Mouse (Mus musculus) gastrocnemius, postnatal 10 days (tissue): ENCODE measurements around the gene Mertk. TPM values are rescaled to one million over a fixed set of nuclear protein-coding genes. Genes with fewer than 3 reads are reported as not detected.

Experiments
- DNase-seq: peaks from one replicate; pipeline ENCODE4 v3.0.0; 2021; ENCODE audit warnings: mixed read lengths
- total RNA-seq, 2 experiments: library from RNA; stranded (reverse); gene quantifications; 2 replicates each; pipeline ENCODE4 v1.2.3; 2021

Mertk gene
- total RNA-seq, 2 experiments from 2014 or later = 4.5 TPM

GRCm38 (mm10) chr2:128768545-128769247 lies 69.9 kb downstream of the Mertk start:
- DNase-seq = no peak

- DNase-seq = no peak
These were observed 71.8 kb downstream of the Mertk start for GRCm38 (mm10) chr2:128770557-128770956.

- DNase-seq = no peak
These were observed 72.3 kb downstream of the Mertk start for GRCm38 (mm10) chr2:128771048-128771447.

GRCm38 (mm10) chr2:128771750-128772338 lies 73.1 kb downstream of the Mertk start:
- DNase-seq = no peak

GRCm38 (mm10) chr2:128782231-128782630 lies 83.5 kb downstream of the Mertk start:
- no peak for DNase-seq

- DNase-seq = no peak
These were observed 85.0 kb downstream of the Mertk start for GRCm38 (mm10) chr2:128783660-128784345.

GRCm38 (mm10) chr2:128784814-128785213 lies 86.1 kb downstream of the Mertk start:
- no peak for DNase-seq

- DNase-seq = no peak
These were observed 87.6 kb downstream of the Mertk start for GRCm38 (mm10) chr2:128786341-128786740.

GRCm38 (mm10) chr2:128786795-128787194 lies 88.0 kb downstream of the Mertk start:
- DNase-seq = no peak

GRCm38 (mm10) chr2:128787805-128788204 lies 89.0 kb downstream of the Mertk start:
- DNase-seq = no peak

GRCm38 (mm10) chr2:128790875-128791614 lies 92.3 kb downstream of the Mertk start:
- DNase-seq = no peak

- no peak for DNase-seq
These were observed 95.2 kb downstream of the Mertk start for GRCm38 (mm10) chr2:128793958-128794357.

GRCm38 (mm10) chr2:128796463-128796862 lies 97.7 kb downstream of the Mertk start:
- no peak for DNase-seq

- DNase-seq = no peak
These were observed 104.7 kb downstream of the Mertk start for GRCm38 (mm10) chr2:128803441-128803840.

GRCm38 (mm10) chr2:128805341-128805740 lies 106.6 kb downstream of the Mertk start:
- DNase-seq = no peak

GRCm38 (mm10) chr2:128806561-128806960 lies 107.8 kb downstream of the Mertk start:
- DNase-seq = no peak

GRCm38 (mm10) chr2:128812761-128813160 lies 114.0 kb downstream of the Mertk start:
- DNase-seq = no peak

GRCm38 (mm10) chr2:128816311-128816710 lies 117.6 kb downstream of the Mertk start:
- no peak for DNase-seq

GRCm38 (mm10) chr2:128816916-128817315 lies 118.2 kb downstream of the Mertk start:
- DNase-seq = no peak

GRCm38 (mm10) chr2:128817387-128817785 lies 118.6 kb downstream of the Mertk start:
- DNase-seq = peak; percentile 36

- DNase-seq = peak; percentile 99
These were observed 119.3 kb downstream of the Mertk start, which contains the start of gene Tmem87b for GRCm38 (mm10) chr2:128817786-128818681. TSS of gene Tmem87b (plus strand) at chr2:128818118.
